Mouse (Mus musculus): ENCODE measurements around the gene Cyp2u1. TPM values are rescaled to one million over a fixed set of nuclear protein-coding genes. Genes with fewer than 3 reads are reported as not detected.

The Cyp2u1 gene
- polyA plus RNA-seq, 1 experiment from 2014 or later: 0.52 TPM

GRCm38 (mm10) chr3:131259392-131259965, 43.5 kb downstream of the Cyp2u1 start:
- no peak for DNase-seq (ENCODE audit: low spot score)

- DNase-seq (ENCODE audit: low spot score): no peak
Observed at GRCm38 (mm10) chr3:131258921-131259320, 44.1 kb downstream of the Cyp2u1 start.

- DNase-seq (ENCODE audit: low spot score): no peak
Observed at GRCm38 (mm10) chr3:131255399-131255981, 47.5 kb downstream of the Cyp2u1 start.

GRCm38 (mm10) chr3:131254991-131255390, 48.0 kb downstream of the Cyp2u1 start:
- no peak for DNase-seq (ENCODE audit: low spot score)

- no peak for DNase-seq (ENCODE audit: low spot score)
Observed at GRCm38 (mm10) chr3:131251601-131252000, 51.4 kb downstream of the Cyp2u1 start.

- DNase-seq (ENCODE audit: low spot score): no peak
Observed at GRCm38 (mm10) chr3:131250978-131251377, 52.0 kb downstream of the Cyp2u1 start.

GRCm38 (mm10) chr3:131250283-131250682, 52.7 kb downstream of the Cyp2u1 start:
- no peak for DNase-seq (ENCODE audit: low spot score)

GRCm38 (mm10) chr3:131248444-131248843, 54.6 kb downstream of the Cyp2u1 start:
- no peak for DNase-seq (ENCODE audit: low spot score)

- no peak for DNase-seq (ENCODE audit: low spot score)
Observed at GRCm38 (mm10) chr3:131247851-131248250, 55.2 kb downstream of the Cyp2u1 start.

GRCm38 (mm10) chr3:131247447-131247846, 55.6 kb downstream of the Cyp2u1 start:
- no peak for DNase-seq (ENCODE audit: low spot score)

GRCm38 (mm10) chr3:131246579-131247046, 56.4 kb downstream of the Cyp2u1 start:
- DNase-seq (ENCODE audit: low spot score): no peak

- peak; percentile 78 for DNase-seq (ENCODE audit: low spot score)
Observed at GRCm38 (mm10) chr3:131245766-131246578, 57.1 kb downstream of the Cyp2u1 start.

Other genes starting within 250 kb of the Cyp2u1 start
- 284 and 306 TPM in 2 replicates for gene Lef1, start 192.8 kb downstream of the Cyp2u1 start, polyA plus RNA-seq (2015; fragmentation: Nextera tagmentation; extraction: Ambion mirVana)
- 89.3 and 94.8 TPM in 2 replicates for gene Hadh, start 31.1 kb downstream of the Cyp2u1 start, polyA plus RNA-seq (2015; fragmentation: Nextera tagmentation; extraction: Ambion mirVana)
- gene Sgms2, start 188.2 kb upstream of the Cyp2u1 start, polyA plus RNA-seq (2015; fragmentation: Nextera tagmentation; extraction: Ambion mirVana): 0.28 and 0.42 TPM in 2 replicates

Data from thymus, postnatal 0 days (tissue).